Mouse (Mus musculus): ENCODE results near the gene Otud4.

The Otud4 gene

DNA sequence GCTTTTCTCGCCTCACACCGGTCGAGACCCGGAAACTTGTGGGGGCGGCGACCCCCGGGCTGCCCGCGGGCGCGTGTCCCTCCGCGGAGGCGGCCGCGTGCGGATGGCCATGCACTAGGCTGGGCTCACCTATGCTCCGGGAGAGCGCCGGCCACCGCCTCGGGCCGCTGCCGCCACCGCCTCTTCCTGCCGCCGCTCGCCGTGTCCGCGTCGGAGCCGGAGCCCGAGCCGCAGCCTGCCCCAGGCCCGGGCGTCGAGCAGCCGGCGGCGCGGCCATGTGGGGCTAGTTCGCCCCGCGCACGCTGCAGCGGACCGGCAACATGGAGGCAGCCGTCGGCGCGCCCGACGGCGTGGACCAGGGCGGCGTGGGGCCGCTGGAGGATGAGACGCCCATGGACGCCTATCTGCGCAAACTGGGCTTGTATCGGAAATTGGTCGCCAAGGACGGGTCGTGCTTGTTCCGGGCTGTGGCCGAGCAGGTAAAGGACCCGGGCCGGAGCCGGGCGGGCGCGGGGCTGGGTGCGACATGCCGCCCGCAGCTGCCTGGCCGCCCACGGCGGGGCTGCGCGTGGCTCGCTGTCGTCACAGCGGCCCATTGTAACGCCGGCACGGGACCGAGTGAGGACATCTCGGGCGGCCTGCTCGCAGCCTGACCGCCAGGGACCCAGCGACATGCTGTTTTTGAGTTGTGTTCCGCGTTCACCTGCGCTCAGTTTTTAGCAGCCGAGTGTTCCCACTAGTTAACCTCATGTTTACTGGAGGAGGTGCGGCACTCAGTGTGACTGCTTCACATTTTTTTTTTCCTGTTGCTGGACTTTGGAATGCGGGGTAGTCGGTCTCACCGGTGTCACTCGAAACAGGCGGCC, at the start of gene Otud4:
TSS of gene Otud4 (plus strand) at position 33 of the 866 bp plus-strand sequence.
- DNase-seq (ENCODE audit: low read depth, low spot score): no peak

DNA sequence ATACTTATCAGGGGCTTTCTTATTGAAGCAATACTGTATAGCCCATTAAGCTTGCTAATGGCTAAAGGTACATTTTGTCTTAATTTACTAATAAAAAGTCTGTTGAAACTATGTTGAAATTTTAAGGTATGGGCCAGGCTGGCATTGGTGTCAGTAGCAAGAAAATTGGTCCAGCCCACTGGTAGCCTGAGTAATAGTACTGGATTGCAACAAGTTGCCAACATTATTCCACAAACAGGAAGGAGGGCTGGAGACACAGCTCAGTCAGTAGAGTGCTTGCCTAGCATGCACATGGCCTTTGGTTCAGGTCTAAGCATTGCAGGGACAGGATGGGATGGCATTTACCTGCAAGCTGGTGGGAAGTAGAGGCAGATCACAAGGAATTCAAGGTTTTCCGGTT, 38.5 kb upstream of the Otud4 start:
- DNase-seq (ENCODE audit: low read depth, low spot score): no peak

DNA sequence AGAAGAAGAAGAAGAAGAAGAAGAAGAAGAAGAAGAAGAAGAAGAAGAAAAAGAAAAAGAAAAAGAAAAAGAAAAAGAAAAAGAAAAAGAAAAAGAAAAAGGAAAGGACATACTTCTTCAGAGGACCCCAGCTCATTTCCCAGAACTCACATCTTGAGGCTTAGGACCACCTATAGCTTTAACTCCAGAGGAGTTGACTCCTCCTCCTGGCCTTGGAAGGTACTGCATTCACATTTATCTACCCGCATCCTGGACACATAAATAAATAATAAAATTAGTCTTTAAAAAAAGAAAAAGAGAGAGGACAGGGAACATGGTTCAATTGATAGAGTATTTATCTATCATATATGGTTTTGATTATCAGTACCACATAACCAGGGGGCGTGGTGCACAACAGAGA, 36.2 kb upstream of the Otud4 start:
- peak; percentile 46 for DNase-seq (ENCODE audit: low read depth, low spot score)

DNA sequence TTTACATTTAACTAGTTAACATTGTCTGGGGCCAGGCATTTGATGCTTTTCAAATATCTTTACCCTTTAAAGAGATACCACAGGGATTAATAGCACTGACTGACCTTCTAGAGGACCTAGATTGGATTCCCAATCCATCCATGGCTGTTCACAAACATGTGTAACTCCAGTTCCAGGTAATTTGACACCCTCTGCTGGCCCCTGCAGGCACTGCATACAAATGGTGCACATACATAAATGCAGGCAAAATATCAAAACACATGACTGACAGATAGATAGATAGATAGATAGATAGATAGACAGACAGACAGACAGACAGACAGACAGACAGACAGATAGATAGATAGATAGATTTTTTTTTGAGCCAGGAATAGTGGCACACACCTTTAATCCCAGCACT, 33.2 kb upstream of the Otud4 start:
- DNase-seq (ENCODE audit: low read depth, low spot score): peak; percentile 36

GRCm38 (mm10) chr8:79606751-79607300, 32.6 kb upstream of the Otud4 start:
- no peak for DNase-seq (ENCODE audit: low read depth, low spot score)

DNA sequence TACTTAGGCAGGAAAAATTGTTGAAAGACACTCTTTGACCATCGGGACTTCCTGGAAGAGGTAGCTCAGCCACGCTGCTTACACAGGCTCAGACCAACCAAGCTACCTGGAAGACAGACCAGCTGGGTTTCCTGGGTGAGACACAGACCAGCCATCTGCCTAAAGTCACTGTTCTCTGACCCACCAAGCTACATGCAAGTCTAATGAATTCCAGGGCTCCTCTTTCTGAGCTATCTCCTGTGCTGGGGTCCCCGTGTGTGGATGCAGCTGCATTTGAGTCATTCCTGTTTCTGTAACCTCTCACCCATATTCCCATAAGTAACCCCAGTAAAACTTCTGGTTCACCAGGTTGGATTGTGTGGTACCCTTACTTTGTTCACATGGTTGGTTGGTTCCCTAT, 30.7 kb upstream of the Otud4 start:
- no peak for DNase-seq (ENCODE audit: low read depth, low spot score)

- DNase-seq (ENCODE audit: low read depth, low spot score): no peak
These were observed 29.1 kb upstream of the Otud4 start for GRCm38 (mm10) chr8:79610268-79610667.

DNA sequence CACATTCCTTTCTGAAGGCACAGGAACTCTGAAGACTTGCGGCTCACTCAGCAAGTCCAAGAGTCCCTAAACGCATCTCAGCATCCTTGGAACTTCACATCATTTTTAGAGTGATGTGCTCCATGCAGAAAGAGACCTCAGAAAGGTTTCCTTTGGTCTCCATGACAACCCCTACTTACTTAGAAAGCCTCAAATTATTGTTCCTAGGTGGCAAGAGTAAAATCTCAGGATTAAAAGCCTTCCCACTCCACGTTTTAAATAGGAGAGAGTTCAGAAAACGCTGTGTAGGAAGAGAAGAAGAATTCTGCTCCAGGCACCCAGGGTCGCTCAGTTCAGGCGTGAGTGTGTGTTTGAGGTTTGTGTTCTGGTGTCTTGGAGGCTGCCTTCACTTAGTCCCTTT, 27.1 kb upstream of the Otud4 start:
- DNase-seq (ENCODE audit: low read depth, low spot score): no peak

DNA sequence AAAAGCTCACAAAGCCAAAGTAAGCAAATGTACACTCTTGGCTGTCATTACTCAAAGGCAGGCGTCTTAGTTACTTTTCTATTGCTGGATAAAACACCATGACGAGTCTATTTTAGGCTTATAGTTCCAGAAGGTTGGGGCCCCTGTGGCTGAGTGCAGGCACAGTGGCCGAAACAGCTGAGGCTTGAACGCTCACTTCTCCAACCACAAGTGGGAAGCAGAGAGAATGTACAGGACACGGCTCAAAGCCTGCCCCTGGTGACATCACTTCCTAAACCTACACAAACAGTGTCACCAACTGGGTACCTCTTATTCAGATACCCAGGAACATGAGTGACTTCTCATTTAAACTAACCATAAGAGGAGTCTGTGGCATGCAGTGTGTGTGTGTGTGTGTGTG, 26.5 kb upstream of the Otud4 start:
- DNase-seq (ENCODE audit: low read depth, low spot score): peak; percentile 23

DNA sequence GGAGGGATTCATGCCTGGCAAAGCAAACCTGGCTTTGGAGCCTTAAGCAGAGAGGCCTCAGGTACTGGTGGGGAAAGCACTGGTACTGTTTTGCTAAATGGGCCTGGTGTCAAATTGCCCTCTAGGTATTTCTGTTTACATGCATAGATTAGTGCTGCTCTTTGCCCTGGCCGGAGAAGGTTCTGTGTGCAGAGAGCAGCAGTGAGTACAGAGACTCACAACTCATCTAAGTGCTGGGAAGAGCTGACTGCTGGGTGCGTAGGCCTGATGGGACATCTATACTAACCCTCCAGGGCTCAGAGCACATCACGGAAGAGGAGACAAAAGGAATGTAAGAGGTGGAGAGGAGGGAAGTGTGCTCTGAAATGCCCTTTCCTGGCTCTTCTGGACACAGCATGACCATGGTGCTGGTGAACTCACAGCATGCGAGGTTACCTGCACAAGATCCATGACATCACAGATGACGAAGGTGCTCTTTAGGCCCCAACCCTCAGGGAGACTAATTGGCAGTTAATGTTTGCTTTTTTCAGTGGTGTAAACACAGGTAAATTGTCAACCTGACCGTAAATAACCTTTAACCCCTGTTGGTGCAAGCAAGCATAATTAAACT, 23.6 kb upstream of the Otud4 start:
- no peak for DNase-seq (ENCODE audit: low read depth, low spot score)

DNA sequence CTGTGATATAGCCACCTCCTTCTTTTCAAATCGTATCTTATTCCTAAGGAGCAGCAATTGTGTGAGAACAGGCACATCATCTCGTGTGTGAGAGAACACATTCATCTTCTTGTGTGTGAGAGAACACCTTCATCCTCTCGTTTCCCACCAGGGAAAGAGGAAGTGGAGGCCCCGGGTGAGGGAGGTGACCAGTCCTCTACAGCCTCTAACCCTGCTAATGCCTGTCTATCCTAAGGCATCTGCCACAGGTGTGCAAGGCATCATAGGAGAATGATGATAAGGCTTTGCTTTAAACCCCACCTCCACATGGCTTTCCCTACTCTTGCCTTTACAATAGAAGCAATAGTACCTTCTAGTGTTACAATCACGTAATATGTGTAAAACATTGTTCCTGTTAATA, 20.5 kb upstream of the Otud4 start:
- DNase-seq (ENCODE audit: low read depth, low spot score): no peak

DNA sequence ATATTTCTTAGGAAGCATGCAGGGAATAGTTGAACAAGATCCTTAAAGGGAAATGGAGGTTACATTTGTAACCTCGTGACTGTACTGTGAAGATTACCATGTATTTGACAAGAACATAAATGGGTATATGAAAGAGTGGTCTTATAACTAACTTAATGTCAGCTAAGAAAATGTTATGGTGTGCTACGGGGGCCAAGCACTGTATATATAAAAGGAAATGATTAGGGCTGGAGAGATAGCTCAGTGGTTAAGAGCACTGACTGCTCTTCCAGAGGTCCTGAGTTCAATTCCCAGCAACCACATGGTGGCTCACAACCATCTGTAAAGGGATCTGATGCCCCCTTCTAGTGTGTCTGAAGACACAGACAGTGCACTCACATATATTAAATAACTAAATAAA, 20.1 kb upstream of the Otud4 start:
- DNase-seq (ENCODE audit: low read depth, low spot score): no peak

DNA sequence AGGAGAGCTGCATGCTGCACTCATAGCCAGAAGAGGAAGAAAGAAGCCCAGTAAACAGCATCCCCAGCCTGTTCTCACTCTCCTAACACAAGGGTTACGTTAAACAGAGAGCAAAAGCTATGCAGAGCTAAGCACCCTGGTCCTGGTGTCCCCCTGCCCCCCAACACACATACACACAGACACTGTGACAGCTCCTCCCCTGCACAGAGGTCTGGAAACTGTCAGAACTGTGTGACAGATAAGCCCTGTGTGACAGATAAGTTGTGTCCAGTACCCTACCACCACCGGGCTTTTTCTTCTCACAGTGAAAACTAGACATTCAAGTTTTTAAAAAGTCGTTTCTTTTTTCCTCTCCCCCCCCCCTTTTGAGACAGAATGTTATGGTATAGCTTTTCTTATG, 19.4 kb upstream of the Otud4 start:
- DNase-seq (ENCODE audit: low read depth, low spot score): no peak

GRCm38 (mm10) chr8:79620489-79621276, 18.7 kb upstream of the Otud4 start:
- DNase-seq (ENCODE audit: low read depth, low spot score): no peak

DNA sequence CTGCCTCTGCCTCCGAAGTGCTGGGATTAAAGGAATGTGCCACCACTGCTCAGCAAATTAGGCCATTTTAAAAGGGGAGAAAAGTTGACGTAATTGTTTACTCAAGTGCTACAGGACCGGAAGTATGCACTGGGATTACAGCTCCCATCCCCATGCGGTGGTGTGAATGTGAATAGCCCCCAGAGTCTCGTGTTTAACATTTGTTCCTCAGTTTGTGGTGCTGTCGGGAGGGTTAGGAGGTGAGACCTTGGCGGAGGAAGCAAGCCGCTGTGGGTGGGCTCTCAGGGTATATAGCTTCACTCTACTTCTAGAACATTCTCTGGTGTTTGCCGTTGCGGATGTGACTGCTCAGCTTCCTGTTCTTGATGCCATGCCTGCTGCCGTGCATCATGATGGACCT, 17.1 kb upstream of the Otud4 start:
- DNase-seq (ENCODE audit: low read depth, low spot score): no peak

- no peak for DNase-seq (ENCODE audit: low read depth, low spot score)
These were observed 16.1 kb upstream of the Otud4 start for GRCm38 (mm10) chr8:79623351-79623750.

- no peak for DNase-seq (ENCODE audit: low read depth, low spot score)
These were observed 15.0 kb upstream of the Otud4 start for GRCm38 (mm10) chr8:79624416-79624815.

DNA sequence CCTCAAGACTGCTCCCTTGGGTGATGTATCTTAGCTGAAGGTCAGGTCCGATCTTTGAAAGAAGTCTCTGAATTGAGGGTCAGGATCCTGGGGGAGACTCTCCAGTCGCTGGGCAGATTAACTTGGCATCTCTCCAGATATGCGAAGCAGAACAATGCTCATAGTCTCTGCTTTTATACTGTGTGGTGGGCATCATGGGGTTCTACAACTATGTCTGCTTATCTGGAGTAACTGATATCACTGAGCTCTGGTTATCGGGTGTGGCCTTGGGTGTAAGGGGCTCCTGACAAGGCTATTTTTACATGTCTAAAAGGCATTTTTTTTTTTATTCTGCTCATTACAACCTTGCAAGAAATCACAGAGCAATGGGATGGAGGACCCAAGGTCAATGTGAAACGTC, 13.2 kb upstream of the Otud4 start:
- DNase-seq (ENCODE audit: low read depth, low spot score): no peak

DNA sequence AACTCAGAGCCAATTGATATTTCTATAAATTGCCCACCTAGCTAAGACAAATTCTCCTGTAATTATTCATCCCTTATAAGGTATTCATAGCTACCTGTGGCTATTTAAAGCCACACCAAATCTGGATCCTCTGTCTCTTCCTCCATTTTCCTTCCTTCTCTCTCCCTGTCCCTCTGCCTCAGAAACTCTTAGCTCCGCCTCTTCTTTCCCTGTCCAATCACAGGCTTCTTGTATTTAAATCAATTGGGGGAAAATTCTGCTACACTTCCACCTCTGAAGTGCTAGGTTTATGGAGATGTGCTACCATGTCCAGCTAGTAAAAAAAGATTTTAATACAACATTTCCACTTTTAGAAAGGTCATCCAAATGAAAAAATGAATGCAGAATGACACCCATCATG, 3.9 kb upstream of the Otud4 start:
- no peak for DNase-seq (ENCODE audit: low read depth, low spot score)

GRCm38 (mm10) chr8:79636151-79636550, 3.3 kb upstream of the Otud4 start:
- no peak for DNase-seq (ENCODE audit: low read depth, low spot score)

- DNase-seq (ENCODE audit: low read depth, low spot score): no peak
These were observed 2.2 kb upstream of the Otud4 start for GRCm38 (mm10) chr8:79637237-79637636.

GRCm38 (mm10) chr8:79638001-79638706, 1.3 kb upstream of the Otud4 start:
- DNase-seq (ENCODE audit: low read depth, low spot score): peak; percentile 21
